Mouse (Mus musculus) lung, postnatal 14 days (tissue): ENCODE results near the gene Iqcn.

ENCODE experiments used
- DNase-seq: peaks from one replicate; pipeline ENCODE4 v3.0.0; 2021

Gene Iqcn

DNA sequence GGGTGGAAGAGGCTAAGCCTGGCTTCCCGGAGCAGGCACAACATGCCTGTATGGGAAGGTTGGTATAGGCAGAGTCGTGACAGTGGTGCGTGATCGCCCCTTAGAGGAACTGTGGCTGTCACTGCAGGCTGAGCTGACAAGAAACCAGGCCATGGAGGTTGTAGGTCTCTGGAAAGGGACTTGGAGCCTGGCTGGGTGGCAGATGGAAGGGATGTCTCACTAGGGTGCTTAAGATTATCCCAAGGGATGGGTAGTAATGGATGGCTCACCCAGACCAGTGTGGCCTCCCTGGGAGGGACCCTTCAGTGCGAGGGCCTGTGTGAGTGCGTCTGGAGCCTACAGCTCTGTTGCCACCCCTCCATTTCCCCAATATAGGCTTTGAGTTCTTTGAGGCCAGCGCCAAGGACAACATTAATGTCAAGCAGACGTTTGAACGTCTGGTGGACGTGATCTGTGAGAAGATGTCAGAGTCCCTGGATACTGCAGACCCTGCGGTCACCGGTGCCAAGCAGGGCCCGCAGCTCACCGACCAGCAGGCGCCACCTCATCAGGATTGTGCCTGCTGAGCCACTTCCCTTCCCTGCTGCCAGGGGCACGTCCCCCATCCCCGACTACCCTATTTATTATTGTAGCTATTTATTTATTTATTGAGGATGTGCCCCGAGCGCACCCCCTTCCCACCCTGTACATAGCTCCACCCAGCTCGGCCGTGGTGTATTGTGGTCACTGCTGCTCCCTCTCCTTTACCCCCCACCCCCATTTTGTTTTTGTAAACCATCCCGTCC is 54.5 kb downstream of the Iqcn start:
- DNase-seq = no peak

DNA sequence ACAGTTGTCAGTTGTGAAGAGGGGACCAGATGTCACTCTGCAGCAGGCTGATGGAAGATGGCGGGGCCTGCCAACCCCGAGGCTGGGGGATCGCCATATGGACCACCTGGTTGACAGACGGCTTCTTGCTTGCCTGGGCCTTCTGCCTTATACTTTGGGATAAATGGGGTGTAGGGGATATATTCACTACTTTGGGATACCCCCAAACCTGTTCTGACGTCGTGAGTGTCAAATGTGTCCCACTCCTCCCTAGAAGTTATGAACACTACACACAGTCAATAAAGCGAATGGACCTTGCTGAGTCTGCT is 55.0 kb downstream of the Iqcn start:
- no peak for DNase-seq

DNA sequence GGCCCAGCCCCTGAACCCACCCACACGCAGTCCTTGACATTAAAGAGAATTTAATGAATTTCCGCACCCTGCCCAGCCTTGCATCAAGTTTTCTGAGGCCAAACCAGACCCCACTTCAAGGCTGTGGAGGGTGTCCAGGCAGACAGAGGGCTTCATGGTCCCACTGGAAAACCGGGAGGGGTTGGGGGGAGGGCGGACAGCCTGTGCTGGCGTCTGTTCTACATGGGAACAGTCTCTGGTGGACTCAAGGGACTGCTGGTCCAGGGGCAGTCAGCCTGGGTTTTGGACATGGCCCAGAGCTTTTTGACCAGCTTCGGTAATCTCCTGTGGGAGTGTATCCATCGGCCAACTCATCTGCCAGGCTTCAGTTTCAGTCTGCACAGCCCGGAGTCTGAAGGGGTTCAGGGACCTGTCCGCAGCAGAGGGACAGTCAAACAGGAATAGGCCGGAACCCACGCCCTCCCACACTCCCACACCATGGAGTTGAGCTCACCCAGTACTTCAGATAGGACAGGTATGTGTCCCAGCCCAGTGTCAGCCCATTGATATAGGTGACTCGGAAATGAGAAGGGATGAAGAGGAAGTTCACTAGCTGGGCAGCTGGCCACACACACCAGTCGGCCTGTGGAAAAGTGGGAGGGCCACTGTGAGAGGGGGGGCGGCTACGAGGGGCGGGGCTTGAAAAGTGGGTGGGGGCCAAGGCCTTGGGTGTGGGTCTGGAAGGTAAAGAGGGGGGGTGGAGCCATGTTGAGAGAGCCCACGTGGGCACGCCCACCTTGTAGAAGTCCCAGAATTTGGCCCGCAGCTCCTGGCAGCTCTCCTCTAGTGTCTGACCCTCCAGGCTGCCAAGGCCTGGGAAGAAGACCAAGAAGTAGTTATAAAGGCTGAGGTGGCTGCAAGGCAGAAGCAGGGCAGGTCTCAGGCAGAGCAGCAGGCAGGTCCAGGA is 55.6 kb downstream of the Iqcn start:
- peak; percentile 65 for DNase-seq

DNA sequence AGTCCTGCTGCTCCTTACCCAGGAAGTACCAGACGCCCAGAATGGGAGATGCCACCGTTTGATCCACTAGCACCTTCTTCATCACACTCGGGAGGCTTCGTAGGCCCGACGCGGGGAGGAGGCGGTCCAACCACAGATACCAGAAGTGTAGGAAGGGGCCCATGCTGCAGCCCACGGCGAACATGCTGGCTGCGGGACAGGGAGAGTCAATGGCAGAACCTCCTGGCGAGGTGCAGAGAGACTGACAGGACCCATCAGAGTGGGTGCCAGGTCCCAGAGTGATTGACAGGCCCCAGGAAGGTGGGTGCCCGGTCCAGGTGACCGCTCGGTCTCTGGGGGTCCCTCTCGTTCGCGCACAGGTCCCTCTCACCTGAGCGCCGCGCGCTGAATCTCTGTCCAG is 57.1 kb downstream of the Iqcn start:
- DNase-seq = no peak

DNA sequence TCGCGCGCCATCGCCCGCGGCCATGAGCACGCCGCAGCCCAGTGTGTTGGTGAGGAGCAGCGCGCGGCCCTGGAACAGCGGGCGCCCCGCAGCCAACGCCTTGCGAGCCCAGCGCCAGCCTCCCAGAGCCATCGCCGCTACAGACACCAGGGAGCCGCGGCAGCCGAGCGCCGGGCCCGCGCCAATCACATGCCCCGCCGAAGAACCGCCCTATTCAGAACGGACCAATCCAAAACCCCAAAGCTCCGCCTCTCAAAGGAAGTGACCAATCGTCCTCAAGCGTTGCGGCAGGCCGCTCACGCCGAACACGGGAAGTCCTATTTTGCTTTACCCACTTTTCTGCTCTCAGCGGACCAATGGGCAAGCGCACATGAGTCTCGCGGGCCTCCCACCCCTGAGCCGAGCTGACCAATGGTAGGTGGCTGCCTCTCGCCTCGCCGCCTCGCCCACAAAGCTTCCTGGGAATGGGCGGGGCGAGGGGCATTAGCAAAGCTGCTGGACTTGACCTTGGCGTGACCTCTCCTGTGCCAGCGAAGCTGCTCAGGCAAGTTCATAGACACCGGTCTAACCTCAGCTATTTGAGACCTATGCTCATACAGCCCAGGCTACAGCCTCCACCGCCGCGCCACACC is 57.6 kb downstream of the Iqcn start, which contains the start of gene Mpv17l2:
Gene Mpv17l2 (minus strand): TSS at position 172 of the 632 bp plus-strand sequence.
- DNase-seq = peak; percentile 94

DNA sequence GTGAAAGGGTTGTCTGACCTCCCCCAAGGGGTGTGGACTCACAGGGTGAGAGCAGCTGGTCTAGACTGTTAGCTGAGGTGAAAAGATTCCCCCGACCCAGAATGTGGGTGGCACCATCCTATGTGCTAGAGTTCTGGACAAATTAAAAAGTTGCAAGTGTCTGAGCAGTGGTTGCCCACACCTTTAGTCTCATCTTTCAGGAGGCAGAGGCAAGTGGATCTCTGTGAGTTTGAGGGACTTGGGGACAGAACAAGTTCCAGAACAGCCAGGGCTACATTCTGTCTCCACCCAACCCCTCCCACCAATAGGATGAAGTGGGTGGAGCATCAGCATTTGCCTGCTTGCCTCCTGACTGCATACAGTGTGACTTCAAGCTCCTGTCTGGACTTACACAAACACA is 58.9 kb downstream of the Iqcn start:
- DNase-seq = no peak

DNA sequence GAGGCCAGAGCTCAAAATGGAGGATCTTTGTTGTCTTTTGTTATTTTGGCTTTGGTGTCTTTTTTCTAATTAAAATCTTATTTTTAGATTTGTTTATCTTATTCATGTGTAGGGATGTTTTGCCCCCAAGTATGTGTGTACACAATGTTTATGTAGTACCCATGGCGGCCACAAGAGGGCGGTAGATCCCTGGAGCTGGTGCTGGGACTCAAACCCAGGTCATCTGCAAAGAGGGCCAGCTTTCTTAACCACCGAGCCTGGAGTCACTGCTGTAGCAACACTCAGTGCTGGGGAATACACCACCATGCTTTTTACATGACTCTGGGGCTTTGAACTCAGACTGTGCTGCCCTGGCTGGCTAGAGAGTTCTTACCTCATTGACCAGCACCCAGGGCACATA is 60.1 kb downstream of the Iqcn start:
- DNase-seq = peak; percentile 73

DNA sequence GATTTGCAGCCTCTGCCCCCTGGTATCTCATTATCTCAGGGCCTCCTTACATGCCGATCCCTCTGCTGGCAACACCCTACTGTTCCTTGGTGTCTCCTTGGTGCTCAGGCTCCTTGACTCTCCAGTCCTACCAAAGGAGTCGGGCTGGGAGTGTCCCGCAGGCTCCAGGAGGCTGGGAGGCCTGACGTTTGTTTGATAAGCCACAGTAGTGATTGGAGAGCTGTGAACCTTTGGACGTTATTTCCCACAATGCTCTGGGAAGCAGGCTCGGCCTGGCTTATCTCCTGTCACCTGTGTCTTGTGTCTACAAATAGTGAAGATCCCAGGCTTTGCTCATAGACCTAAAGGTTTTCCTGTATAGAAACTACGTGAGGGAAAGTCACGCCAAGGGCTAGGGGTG is 60.8 kb downstream of the Iqcn start:
- no peak for DNase-seq

DNA sequence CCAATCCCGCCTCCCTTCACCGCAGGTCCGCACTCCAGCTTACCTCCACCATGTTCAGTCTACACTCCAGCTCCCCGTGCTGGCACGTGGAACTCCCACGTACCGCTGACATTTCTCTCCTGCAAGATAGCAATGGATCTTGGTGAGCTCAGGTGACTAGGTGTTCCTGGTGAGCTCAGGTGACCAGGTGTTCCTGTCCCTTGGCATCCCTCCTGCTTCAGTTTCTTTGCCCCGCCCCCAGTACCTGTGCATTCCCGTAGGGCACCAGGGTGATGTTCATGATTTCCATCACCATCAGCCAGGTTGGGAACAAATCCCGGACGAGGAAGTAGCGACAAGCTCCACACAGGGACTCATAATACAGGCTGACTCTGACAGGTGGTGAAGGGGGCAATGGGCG is 61.4 kb downstream of the Iqcn start:
- DNase-seq = no peak

DNA sequence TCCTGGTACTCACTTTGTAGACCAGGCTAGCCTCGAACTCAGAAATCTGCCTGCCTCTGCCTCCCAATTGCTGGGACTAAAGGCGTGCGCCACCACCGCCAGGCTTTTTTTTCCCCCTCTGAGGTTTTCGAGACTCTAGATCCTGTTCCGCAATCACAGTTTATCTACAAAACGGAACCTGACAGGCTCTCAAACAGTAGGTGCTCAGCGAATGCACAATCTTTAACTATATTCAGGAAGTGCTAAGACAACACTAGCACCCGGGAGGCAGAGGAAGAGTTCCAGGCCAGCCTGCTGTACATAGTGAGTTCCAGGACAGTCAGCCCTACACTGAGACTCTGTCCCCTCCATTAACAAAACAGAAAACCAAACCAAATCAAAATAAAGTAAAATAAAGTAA is 62.1 kb downstream of the Iqcn start:
- no peak for DNase-seq

DNA sequence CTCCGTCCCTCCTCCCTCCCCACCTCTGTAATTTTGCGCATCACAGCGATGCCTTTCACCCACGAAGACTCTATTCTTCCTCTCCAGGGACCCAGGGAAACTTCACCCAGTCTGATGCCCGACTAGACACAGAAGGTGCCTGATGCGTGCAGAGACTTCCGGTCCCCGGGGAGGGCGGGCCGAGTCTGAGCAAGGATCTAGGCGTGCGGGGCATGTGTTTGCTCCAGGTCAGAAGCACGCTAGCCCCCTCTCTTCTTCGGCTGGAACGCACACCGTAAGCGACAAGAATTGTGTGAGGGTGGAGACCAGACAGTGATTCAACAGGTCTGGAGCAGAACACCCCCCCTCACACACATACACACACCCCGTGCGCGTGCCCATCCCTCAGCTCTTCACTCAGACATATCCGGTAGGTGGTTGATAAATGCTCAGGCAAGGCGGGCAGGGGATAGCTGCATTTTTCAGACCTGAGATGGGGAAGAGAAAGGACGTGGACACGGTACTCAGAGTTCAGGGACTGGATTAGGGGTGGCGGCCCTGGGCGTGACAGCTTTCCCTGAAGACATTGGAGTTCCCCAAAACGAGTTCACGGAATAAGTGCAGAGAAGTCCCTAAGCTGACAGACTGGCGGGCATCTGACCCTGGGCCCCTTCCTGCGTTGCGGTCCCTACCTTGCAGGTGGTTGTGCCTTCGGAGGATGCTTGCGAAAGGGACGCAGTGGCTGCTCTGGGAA is 62.7 kb downstream of the Iqcn start:
- DNase-seq = peak; percentile 58

DNA sequence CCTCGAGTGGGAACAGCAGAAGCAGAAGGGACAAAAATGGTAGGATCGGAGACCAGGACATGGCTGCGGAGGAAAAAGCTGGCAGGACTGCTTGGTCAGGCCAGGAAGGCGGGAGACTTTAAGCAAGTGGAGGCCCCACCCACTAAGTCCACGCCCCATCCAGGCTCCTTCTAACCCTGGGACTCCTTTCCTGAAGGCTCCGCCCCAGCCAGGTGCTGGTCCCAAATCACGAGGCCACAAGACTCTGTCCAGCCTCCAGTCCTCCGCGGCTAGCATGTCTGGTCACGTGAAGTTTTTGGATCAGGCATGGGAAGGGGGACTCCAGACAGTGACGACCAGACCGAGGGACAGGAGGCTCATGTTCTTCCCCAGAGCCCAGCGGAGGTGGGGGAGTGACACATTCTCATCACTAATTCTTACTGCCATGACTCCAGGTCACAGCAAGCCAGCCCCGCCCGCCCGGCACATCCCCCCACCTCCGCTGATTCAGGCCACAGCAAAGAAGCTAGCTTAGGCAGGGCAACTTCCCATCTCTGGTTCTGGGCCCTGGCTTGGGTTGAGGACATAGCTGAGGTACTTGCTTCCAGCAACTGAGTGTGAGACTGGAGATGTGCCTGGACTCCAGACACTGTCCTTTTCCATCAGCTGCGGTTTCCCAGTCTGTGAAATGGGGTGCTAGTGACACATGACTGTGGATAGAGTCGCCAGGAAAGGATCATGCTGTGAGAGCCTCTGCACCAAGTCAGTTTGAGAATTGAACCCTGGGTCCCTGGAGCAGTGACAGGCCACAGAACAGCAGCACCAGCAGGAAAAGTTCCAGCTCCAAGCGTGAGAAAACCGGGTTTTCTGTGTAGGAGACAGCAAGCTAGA is 63.5 kb downstream of the Iqcn start:
- peak; percentile 82 for DNase-seq
